Mouse (Mus musculus): Measurements from ENCODE around the gene Ugcg. TPM values are rescaled to one million over a fixed set of nuclear protein-coding genes. Genes with fewer than 3 reads are reported as not detected.

The Ugcg gene
- total and polyA plus RNA-seq, 3 experiments: 30.8 to 45.4 TPM; not detected in 1

GRCm38 (mm10) chr4:59222226-59222625 lies 33.2 kb downstream of the Ugcg start:
- Histone ChIP-seq H3K4me1 (ENCODE audit: control insufficient read depth in 1 of 2, insufficient read depth in 2 of 2, low read length in 2 of 2) (no peaks in the 10 kb centered on the region; a peak in 1 of 4 replicates), H3K27ac (ENCODE audit: control insufficient read depth, low read depth, low read length) (no peak overlapping the region), H3K79me2 (ENCODE audit: control insufficient read depth, insufficient read depth, low read length, poor library complexity) (no peaks in the 10 kb centered on the region), H3K27me3 (ENCODE audit: control insufficient read depth in 1 of 2, insufficient read depth in 2 of 2, low read length in 2 of 2) (no peaks in the 10 kb centered on the region), H3K4me3 (ENCODE audit: control insufficient read depth in 1 of 2, insufficient read depth in 1 of 2, low read depth in 2 of 2, low read length in 2 of 2) (no peak overlapping the region), H3K36me3 (ENCODE audit: control insufficient read depth in 1 of 2, insufficient read depth in 2 of 2, low read length in 2 of 2) (peaks cover 0 to 24% of the 10 kb centered on the region in 2 experiments; a peak in 3 of 4 replicates), H3K9ac (ENCODE audit: control insufficient read depth, low read depth, low read length, poor library complexity, severe bottlenecking) (no peak overlapping the region), H3K9me3 (replicated peaks; ENCODE audit: insufficient read depth, low read length) (no peaks in the 10 kb centered on the region)
- DNase-seq (ENCODE audit: low read depth, low spot score): no peak
- TF ChIP-seq MYB (IDR thresholded peaks at IDR 0.05; ENCODE audit: low read depth, low read length): no peak

- Histone ChIP-seq H3K27ac (ENCODE audit: control insufficient read depth, low read depth, low read length) (no peak overlapping the region), H3K4me3 (ENCODE audit: control insufficient read depth in 1 of 2, insufficient read depth in 1 of 2, low read depth in 2 of 2, low read length in 2 of 2) (no peak overlapping the region), H3K9me3 (replicated peaks; ENCODE audit: insufficient read depth, low read length) (no peaks in the 10 kb centered on the region), H3K4me1 (ENCODE audit: control insufficient read depth in 1 of 2, insufficient read depth in 2 of 2, low read length in 2 of 2) (no peaks in the 10 kb centered on the region; a peak in 1 of 4 replicates), H3K36me3 (ENCODE audit: control insufficient read depth in 1 of 2, insufficient read depth in 2 of 2, low read length in 2 of 2) (peaks cover 0 to 22% of the 10 kb centered on the region in 2 experiments; a peak in 3 of 4 replicates), H3K9ac (ENCODE audit: control insufficient read depth, low read depth, low read length, poor library complexity, severe bottlenecking) (no peak overlapping the region), H3K79me2 (ENCODE audit: control insufficient read depth, insufficient read depth, low read length, poor library complexity) (no peaks in the 10 kb centered on the region), H3K27me3 (ENCODE audit: control insufficient read depth in 1 of 2, insufficient read depth in 2 of 2, low read length in 2 of 2) (no peaks in the 10 kb centered on the region)
- DNase-seq (ENCODE audit: low read depth, low spot score): no peak
- no peak for TF ChIP-seq MYB (IDR thresholded peaks at IDR 0.05; ENCODE audit: low read depth, low read length)
- TF ChIP-seq SMC3 (IDR thresholded peaks at IDR 0.05; ENCODE audit: low read depth, low read length): no peak
- TF ChIP-seq MEF2A (IDR thresholded peaks at IDR 0.05; ENCODE audit: extremely low read depth, insufficient replicate concordance, low read depth, low read length, poor library complexity, severe bottlenecking): no peak
- TF ChIP-seq NELFE (IDR thresholded peaks at IDR 0.05; ENCODE audit: low read depth, low read length): no peak
- TF ChIP-seq CTCF (IDR thresholded peaks at IDR 0.05 in 2 of 3, conservative IDR thresholded peaks at IDR 0.05 in 1 of 3; ENCODE audit: control insufficient read depth in 1 of 3, insufficient read depth in 1 of 3, low read depth in 2 of 3, low read length in 3 of 3, poor library complexity in 1 of 3, severe bottlenecking in 1 of 3): no peak
- TF ChIP-seq GABPA (IDR thresholded peaks at IDR 0.05; ENCODE audit: low read depth, low read length): no peak
- no peak for TF ChIP-seq NRF1 (IDR thresholded peaks at IDR 0.05; ENCODE audit: insufficient read depth, low read depth, low read length, poor library complexity, severe bottlenecking)
- no peak for TF ChIP-seq ZNF384 (IDR thresholded peaks at IDR 0.05; ENCODE audit: low read depth, low read length)
- no peak for TF ChIP-seq EP300 (IDR thresholded peaks at IDR 0.05; ENCODE audit: low read depth in 1 of 2, low read length in 2 of 2)
- TF ChIP-seq KAT2A (conservative IDR thresholded peaks at IDR 0.05; ENCODE audit: low read depth, low read length): no peak
Measured at GRCm38 (mm10) chr4:59223055-59223615, 34.1 kb downstream of the Ugcg start.

GRCm38 (mm10) chr4:59224889-59225288 lies 35.8 kb downstream of the Ugcg start:
- peaks cover 0 to 16% of the 10 kb centered on the region in 2 experiments; a peak in 3 of 4 replicates for H3K36me3 ChIP-seq (ENCODE audit: control insufficient read depth in 1 of 2, insufficient read depth in 2 of 2, low read length in 2 of 2)
- no peak overlapping the region for H3K4me3 ChIP-seq (ENCODE audit: control insufficient read depth in 1 of 2, insufficient read depth in 1 of 2, low read depth in 2 of 2, low read length in 2 of 2)
- no peaks in the 10 kb centered on the region; a peak in 1 of 4 replicates for H3K4me1 ChIP-seq (ENCODE audit: control insufficient read depth in 1 of 2, insufficient read depth in 2 of 2, low read length in 2 of 2)
- no peaks in the 10 kb centered on the region for H3K79me2 ChIP-seq (ENCODE audit: control insufficient read depth, insufficient read depth, low read length, poor library complexity)
- no peak for DNase-seq (ENCODE audit: low read depth, low spot score)
- no peak overlapping the region for H3K27ac ChIP-seq (ENCODE audit: control insufficient read depth, low read depth, low read length)
- H3K27me3 ChIP-seq (ENCODE audit: control insufficient read depth in 1 of 2, insufficient read depth in 2 of 2, low read length in 2 of 2): no peaks in the 10 kb centered on the region
- no peak overlapping the region for H3K9ac ChIP-seq (ENCODE audit: control insufficient read depth, low read depth, low read length, poor library complexity, severe bottlenecking)
- H3K9me3 ChIP-seq (replicated peaks; ENCODE audit: insufficient read depth, low read length): no peaks in the 10 kb centered on the region
- TF ChIP-seq ZC3H11A (IDR thresholded peaks at IDR 0.05; ENCODE audit: low read depth, low read length): no peak
- no peak for TF ChIP-seq TAL1 (IDR thresholded peaks at IDR 0.05; ENCODE audit: low read length)
- no peak for TF ChIP-seq E2F4 (IDR thresholded peaks at IDR 0.05; ENCODE audit: borderline replicate concordance, low read depth, low read length)
- TF ChIP-seq TBP (IDR thresholded peaks at IDR 0.05; ENCODE audit: low read depth, low read length): no peak
- no peak for TF ChIP-seq MYB (IDR thresholded peaks at IDR 0.05; ENCODE audit: low read depth, low read length)
